Mouse (Mus musculus): Measurements from ENCODE around the gene Gng13. TPM values are rescaled to one million over a fixed set of nuclear protein-coding genes. Genes with fewer than 3 reads are reported as not detected.
"Not testable (repeated sequence)": the region's sequence is repeated elsewhere in the genome, so short reads cannot be mapped to it uniquely, and the experiment has no call there.

Gene Gng13
- polyA plus RNA-seq, 1 experiment from 2014 or later: 2.7 TPM

DNA sequence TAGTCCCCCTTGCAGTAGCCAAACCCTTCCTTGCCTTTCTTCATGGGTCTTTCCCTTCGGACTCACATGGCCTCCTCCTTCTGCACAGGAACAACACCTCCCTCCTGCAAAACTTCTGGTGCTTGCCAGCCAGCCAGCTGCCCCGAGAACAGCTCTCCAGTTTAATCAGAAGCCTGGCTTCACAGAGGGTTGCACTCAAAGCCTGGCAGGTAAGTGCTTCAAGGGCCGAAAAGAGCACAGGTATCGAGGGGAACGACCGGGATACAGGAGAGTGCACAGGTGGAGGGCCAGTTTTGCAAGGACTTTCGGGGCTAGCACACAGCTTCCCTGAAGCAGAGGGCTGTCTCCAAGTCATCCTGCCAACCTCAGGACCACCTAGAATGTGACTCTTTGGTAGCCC lies 21.9 kb downstream of the Gng13 start:
- H3K27ac ChIP-seq (ENCODE audit: low read depth, low read length): no peak overlapping the region
- no peak overlapping the region for H3K4me3 ChIP-seq (ENCODE audit: low read depth, low read length)
- no peak overlapping the region for H3K9ac ChIP-seq (ENCODE audit: low read depth, low read length)
- 75% methylated on average over 7 of the region's 7 CpGs for WGBS (ENCODE audit: insufficient replicate concordance)
- no peaks in the 10 kb centered on the region for H3K36me3 ChIP-seq (ENCODE audit: control insufficient read depth, insufficient read depth, low read length)
- no peaks in the 10 kb centered on the region for H3K4me1 ChIP-seq (ENCODE audit: control insufficient read depth, insufficient read depth, low read length)
- no peak for ATAC-seq (replicated peaks; ENCODE audit: insufficient number of reproducible peaks, low FRiP score, low TSS enrichment)
- peaks cover 18% of the 10 kb centered on the region for H3K27me3 ChIP-seq (ENCODE audit: control insufficient read depth, insufficient read depth, low read length)
- no peaks in the 10 kb centered on the region for H3K9me3 ChIP-seq (replicated peaks; ENCODE audit: control insufficient read depth, low read length)
- no peak overlapping the region for H3K4me2 ChIP-seq

DNA sequence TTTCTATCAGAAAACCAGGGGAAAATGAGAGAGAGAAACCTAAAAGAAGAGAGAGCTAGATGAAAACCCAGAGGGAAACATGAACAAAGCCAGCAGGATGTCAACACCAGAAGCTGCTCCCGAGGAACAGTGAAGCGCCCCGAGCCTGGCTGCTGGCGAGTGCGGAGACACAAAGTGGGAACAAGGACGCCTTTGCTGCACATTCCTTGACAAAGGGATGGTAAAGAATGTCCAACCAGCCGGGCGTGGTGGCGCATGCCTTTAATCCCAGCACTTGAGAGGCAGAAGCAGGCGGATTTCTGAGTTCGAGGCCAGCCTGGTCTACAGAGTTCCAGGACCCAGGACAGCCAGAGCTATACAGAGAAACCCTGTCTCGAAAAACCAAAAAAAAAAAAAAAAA lies 24.5 kb downstream of the Gng13 start:
- H3K4me2 ChIP-seq: not testable (repeated sequence)
- 62% methylated on average over 12 of the region's 12 CpGs for WGBS (ENCODE audit: insufficient replicate concordance)

DNA sequence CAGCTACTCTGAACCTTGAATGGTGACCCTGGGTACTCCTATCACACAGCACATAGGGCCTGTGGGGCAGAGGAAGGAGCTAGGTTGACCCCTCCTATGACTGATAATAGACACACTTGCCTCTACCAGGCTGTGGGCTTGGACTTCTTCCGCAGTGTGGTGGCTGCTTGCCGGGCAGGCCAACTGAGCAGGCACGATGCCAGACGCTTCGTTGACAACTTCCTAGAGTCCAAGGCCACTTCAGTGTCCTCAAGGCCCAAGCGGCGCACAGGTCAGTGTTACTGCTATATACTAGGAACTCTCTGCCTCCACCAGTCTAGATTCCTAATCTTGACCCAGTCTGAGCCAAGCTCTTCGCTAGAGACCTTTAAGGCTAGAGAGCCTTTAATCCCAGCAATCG lies 26.9 kb downstream of the Gng13 start:
- Histone ChIP-seq H3K9ac (ENCODE audit: low read depth, low read length) (no peak overlapping the region), H3K4me2 (no peak overlapping the region), H3K27me3 (ENCODE audit: control insufficient read depth, insufficient read depth, low read length) (peaks cover 10% of the 10 kb centered on the region), H3K27ac (ENCODE audit: low read depth, low read length) (no peak overlapping the region), H3K4me3 (ENCODE audit: low read depth, low read length) (no peak overlapping the region), H3K4me1 (ENCODE audit: control insufficient read depth, insufficient read depth, low read length) (no peaks in the 10 kb centered on the region), H3K9me3 (replicated peaks; ENCODE audit: control insufficient read depth, low read length) (no peaks in the 10 kb centered on the region), H3K36me3 (ENCODE audit: control insufficient read depth, insufficient read depth, low read length) (no peaks in the 10 kb centered on the region)
- 88% methylated on average over 9 of the region's 9 CpGs for WGBS (ENCODE audit: insufficient replicate concordance)
- no peak for ATAC-seq (replicated peaks; ENCODE audit: insufficient number of reproducible peaks, low FRiP score, low TSS enrichment)

More for the DNA sequence above, 24.5 kb downstream of the Gng13 start:
- not testable (repeated sequence) for H3K36me3 ChIP-seq (ENCODE audit: control insufficient read depth, insufficient read depth, low read length); H3K4me3 ChIP-seq (ENCODE audit: low read depth, low read length); H3K4me1 ChIP-seq (ENCODE audit: control insufficient read depth, insufficient read depth, low read length); H3K9ac ChIP-seq (ENCODE audit: low read depth, low read length); ATAC-seq (replicated peaks; ENCODE audit: insufficient number of reproducible peaks, low FRiP score, low TSS enrichment); H3K9me3 ChIP-seq (replicated peaks; ENCODE audit: control insufficient read depth, low read length); H3K27ac ChIP-seq (ENCODE audit: low read depth, low read length)
- peaks cover 14% of the 10 kb centered on the region for H3K27me3 ChIP-seq (ENCODE audit: control insufficient read depth, insufficient read depth, low read length)

DNA sequence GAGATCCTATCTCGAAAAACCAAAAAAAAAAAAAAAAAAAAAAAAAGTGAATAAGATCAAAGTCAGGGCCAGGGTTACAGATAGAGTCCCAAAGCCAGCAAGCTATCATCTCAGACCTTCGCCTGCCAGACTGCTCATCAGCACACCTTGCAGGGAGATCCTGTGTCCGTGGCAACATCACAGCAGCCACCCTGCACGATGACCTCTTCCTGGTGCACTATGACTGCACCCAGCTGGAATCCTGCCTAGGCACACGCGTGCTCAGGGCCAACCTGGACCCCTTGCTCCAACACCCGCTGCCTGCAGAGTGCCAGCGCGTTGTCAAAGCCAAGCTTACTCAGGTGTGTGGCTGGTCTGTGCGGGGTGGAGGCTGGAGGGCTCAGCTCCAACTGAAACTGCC lies 27.3 kb downstream of the Gng13 start:
- no peak for ATAC-seq (replicated peaks; ENCODE audit: insufficient number of reproducible peaks, low FRiP score, low TSS enrichment)
- Histone ChIP-seq H3K27ac (ENCODE audit: low read depth, low read length) (no peak overlapping the region), H3K27me3 (ENCODE audit: control insufficient read depth, insufficient read depth, low read length) (peaks cover 10% of the 10 kb centered on the region), H3K4me1 (ENCODE audit: control insufficient read depth, insufficient read depth, low read length) (no peaks in the 10 kb centered on the region), H3K9me3 (replicated peaks; ENCODE audit: control insufficient read depth, low read length) (no peaks in the 10 kb centered on the region), H3K36me3 (ENCODE audit: control insufficient read depth, insufficient read depth, low read length) (no peaks in the 10 kb centered on the region), H3K4me2 (no peak overlapping the region), H3K9ac (ENCODE audit: low read depth, low read length) (no peak overlapping the region), H3K4me3 (ENCODE audit: low read depth, low read length) (no peak overlapping the region)
- 76% methylated on average over 10 of the region's 10 CpGs for WGBS (ENCODE audit: insufficient replicate concordance)

DNA sequence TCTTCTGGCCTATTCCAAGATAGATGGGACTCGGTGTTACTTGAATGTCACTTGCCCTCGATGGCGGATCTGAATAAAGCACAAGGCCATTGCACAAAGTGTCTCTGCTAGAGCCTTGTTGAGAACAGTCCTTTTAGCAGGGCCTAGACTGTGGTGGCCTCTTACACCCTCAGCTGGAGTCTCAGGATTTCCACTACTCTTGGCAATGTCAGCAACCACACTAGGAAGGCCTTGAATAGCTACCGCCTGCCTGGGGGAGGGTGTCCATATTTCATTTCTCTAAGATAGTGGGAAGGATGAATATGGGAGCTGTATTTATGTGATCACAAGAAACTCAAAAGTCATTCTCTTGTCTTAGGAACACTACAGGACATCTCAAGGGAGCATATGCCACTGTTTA lies 31.3 kb downstream of the Gng13 start:
- H3K9ac ChIP-seq (ENCODE audit: low read depth, low read length): no peak overlapping the region
- WGBS (ENCODE audit: insufficient replicate concordance): 82% methylated on average over 4 of the region's 4 CpGs
- no peak for ATAC-seq (replicated peaks; ENCODE audit: insufficient number of reproducible peaks, low FRiP score, low TSS enrichment)
- no peak overlapping the region for H3K4me3 ChIP-seq (ENCODE audit: low read depth, low read length)
- H3K4me2 ChIP-seq: no peak overlapping the region
- no peaks in the 10 kb centered on the region for H3K9me3 ChIP-seq (replicated peaks; ENCODE audit: control insufficient read depth, low read length)
- peaks cover 6% of the 10 kb centered on the region for H3K4me1 ChIP-seq (ENCODE audit: control insufficient read depth, insufficient read depth, low read length)
- peaks cover 3% of the 10 kb centered on the region; the same call in 1 of the 2 replicates for H3K27me3 ChIP-seq (ENCODE audit: control insufficient read depth, insufficient read depth, low read length)
- no peaks in the 10 kb centered on the region for H3K36me3 ChIP-seq (ENCODE audit: control insufficient read depth, insufficient read depth, low read length)
- H3K27ac ChIP-seq (ENCODE audit: low read depth, low read length): no peak overlapping the region

DNA sequence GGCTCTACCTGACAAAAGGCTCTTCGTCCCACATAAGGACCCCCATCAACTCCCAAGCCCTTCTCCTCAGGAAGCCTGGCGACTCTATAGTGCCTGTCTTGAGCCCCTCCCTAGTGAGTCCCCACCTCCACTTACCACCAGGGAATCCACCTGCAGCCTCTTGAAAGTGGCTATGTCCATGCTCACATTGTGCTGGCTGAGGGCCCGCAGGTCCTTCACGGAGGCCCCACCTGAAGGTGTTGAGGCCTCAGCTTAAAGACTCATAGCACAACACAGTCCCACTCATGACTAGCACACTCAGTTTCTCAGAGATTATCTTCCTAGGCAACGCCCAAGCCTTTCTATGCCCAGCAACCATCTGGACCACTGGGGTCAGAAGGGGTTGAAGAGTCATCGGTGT lies 32.3 kb downstream of the Gng13 start:
- peaks cover 6% of the 10 kb centered on the region for H3K4me1 ChIP-seq (ENCODE audit: control insufficient read depth, insufficient read depth, low read length)
- H3K36me3 ChIP-seq (ENCODE audit: control insufficient read depth, insufficient read depth, low read length): no peaks in the 10 kb centered on the region
- no peaks in the 10 kb centered on the region for H3K9me3 ChIP-seq (replicated peaks; ENCODE audit: control insufficient read depth, low read length)
- H3K9ac ChIP-seq (ENCODE audit: low read depth, low read length): no peak overlapping the region
- ATAC-seq (replicated peaks; ENCODE audit: insufficient number of reproducible peaks, low FRiP score, low TSS enrichment): no peak
- 81% methylated on average over 6 of the region's 6 CpGs for WGBS (ENCODE audit: insufficient replicate concordance)
- no peak overlapping the region for H3K4me2 ChIP-seq
- no peak overlapping the region for H3K27ac ChIP-seq (ENCODE audit: low read depth, low read length)
- H3K4me3 ChIP-seq (ENCODE audit: low read depth, low read length): no peak overlapping the region
- H3K27me3 ChIP-seq (ENCODE audit: control insufficient read depth, insufficient read depth, low read length): no peaks in the 10 kb centered on the region

DNA sequence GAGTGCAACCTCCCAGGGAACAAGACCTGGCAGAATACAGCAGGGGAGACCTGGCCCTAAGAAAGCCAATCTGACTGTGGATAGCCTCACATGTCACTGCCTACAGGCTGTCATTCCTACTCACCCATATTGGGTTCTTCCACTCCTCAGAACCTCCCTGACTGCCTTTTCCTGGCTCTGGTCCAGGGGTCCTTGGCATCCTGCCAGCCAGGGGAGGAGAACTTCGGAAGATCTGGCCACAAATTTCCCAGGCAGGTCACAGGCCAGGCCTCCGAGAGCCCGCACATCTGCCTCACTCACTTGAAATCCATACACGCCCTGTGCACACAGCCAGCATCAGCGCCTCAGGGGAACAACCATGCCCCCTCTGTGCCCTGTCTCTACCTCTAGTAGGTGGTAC lies 34.5 kb downstream of the Gng13 start:
- no peak overlapping the region for H3K27ac ChIP-seq (ENCODE audit: low read depth, low read length)
- H3K27me3 ChIP-seq (ENCODE audit: control insufficient read depth, insufficient read depth, low read length): no peaks in the 10 kb centered on the region
- H3K36me3 ChIP-seq (ENCODE audit: control insufficient read depth, insufficient read depth, low read length): no peaks in the 10 kb centered on the region
- H3K9me3 ChIP-seq (replicated peaks; ENCODE audit: control insufficient read depth, low read length): no peaks in the 10 kb centered on the region
- H3K4me1 ChIP-seq (ENCODE audit: control insufficient read depth, insufficient read depth, low read length): peaks cover 10% of the 10 kb centered on the region
- no peak overlapping the region for H3K4me3 ChIP-seq (ENCODE audit: low read depth, low read length)
- ATAC-seq (replicated peaks; ENCODE audit: insufficient number of reproducible peaks, low FRiP score, low TSS enrichment): no peak
- WGBS (ENCODE audit: insufficient replicate concordance): 53% methylated on average over 5 of the region's 5 CpGs
- H3K9ac ChIP-seq (ENCODE audit: low read depth, low read length): 0 out of 2 replicates have a peak overlapping the region, but pooled peaks have one; percentile 24
- H3K4me2 ChIP-seq: no peak overlapping the region

DNA sequence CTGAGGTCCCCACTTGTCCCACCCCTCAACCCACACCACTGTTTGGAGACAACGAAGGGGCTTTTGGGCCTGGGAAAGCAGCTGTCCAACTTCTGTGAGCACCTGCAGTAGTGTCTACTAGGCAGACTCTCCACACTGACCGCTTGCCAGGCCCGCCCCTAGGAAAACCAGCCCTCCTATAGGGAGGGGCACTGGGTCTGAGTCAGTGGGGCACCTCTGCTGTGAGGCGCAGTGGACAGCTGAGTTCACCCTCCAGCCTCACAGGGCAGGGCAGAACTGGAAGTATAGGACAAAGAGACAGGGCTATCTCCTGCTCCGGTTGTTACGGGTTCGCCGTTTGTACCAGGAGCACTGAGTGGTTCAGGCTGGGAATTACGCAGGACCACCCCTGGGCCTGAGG lies 37.3 kb downstream of the Gng13 start, which contains the start of gene Msln:
Gene Msln (minus strand): TSS at position 138 of the 400 bp plus-strand sequence.
- peaks cover 10% of the 10 kb centered on the region for H3K4me1 ChIP-seq (ENCODE audit: control insufficient read depth, insufficient read depth, low read length)
- no peaks in the 10 kb centered on the region for H3K27me3 ChIP-seq (ENCODE audit: control insufficient read depth, insufficient read depth, low read length)
- no peak within 1 kb of the TSS for H3K4me3 ChIP-seq (ENCODE audit: low read depth, low read length)
- no peak within 1 kb of the TSS for H3K4me2 ChIP-seq
- no peak within 1 kb of the TSS for H3K27ac ChIP-seq (ENCODE audit: low read depth, low read length)
- no peak for ATAC-seq (replicated peaks; ENCODE audit: insufficient number of reproducible peaks, low FRiP score, low TSS enrichment)
- no peak within 1 kb of the TSS for H3K9ac ChIP-seq (ENCODE audit: low read depth, low read length)
- no peaks in the 10 kb centered on the region for H3K9me3 ChIP-seq (replicated peaks; ENCODE audit: control insufficient read depth, low read length)
- H3K36me3 ChIP-seq (ENCODE audit: control insufficient read depth, insufficient read depth, low read length): no peaks in the 10 kb centered on the region
- 83% methylated on average over 9 of the region's 9 CpGs for WGBS (ENCODE audit: insufficient replicate concordance)

DNA sequence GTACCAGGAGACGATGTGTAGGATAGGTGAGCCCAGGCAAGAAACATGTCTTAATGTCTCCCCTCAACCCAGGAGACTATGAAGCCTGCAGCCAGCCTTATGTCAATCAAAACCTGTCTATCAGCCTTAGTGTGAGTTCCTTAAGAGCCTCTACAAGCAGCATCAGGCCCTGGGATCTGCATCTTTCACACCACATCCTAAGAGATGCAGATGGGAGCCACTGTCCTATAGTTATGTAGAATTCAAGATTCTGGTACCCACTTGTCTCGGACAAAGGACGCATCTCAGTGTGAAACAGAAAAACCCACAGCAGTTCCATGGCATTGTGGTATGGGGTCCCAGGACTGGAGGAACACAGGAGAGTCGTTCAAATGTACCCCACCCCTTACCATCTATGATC lies 38.1 kb downstream of the Gng13 start:
- H3K36me3 ChIP-seq (ENCODE audit: control insufficient read depth, insufficient read depth, low read length): no peaks in the 10 kb centered on the region
- no peak overlapping the region for H3K4me3 ChIP-seq (ENCODE audit: low read depth, low read length)
- ATAC-seq (replicated peaks; ENCODE audit: insufficient number of reproducible peaks, low FRiP score, low TSS enrichment): no peak
- no peaks in the 10 kb centered on the region for H3K27me3 ChIP-seq (ENCODE audit: control insufficient read depth, insufficient read depth, low read length)
- no peaks in the 10 kb centered on the region for H3K9me3 ChIP-seq (replicated peaks; ENCODE audit: control insufficient read depth, low read length)
- no peak overlapping the region for H3K9ac ChIP-seq (ENCODE audit: low read depth, low read length)
- no peak overlapping the region for H3K27ac ChIP-seq (ENCODE audit: low read depth, low read length)
- H3K4me2 ChIP-seq: no peak overlapping the region
- H3K4me1 ChIP-seq (ENCODE audit: control insufficient read depth, insufficient read depth, low read length): peaks cover 10% of the 10 kb centered on the region
- WGBS (ENCODE audit: insufficient replicate concordance): 76% methylated on average over 4 of the region's 4 CpGs
